Mouse (Mus musculus) cerebellum, postnatal 10 days (tissue): ENCODE results near the gene Cmbl.

Experiments
- DNase-seq, 2 experiments: peaks; one replicate each; pipeline ENCODE4 v3.0.0; 2021; ENCODE audit warnings: mixed read lengths in 2 of 2

Cmbl gene

GRCm38 (mm10) chr15:31583304-31584085 lies 18.3 kb downstream of the Cmbl start:
- DNase-seq = no peak

DNA sequence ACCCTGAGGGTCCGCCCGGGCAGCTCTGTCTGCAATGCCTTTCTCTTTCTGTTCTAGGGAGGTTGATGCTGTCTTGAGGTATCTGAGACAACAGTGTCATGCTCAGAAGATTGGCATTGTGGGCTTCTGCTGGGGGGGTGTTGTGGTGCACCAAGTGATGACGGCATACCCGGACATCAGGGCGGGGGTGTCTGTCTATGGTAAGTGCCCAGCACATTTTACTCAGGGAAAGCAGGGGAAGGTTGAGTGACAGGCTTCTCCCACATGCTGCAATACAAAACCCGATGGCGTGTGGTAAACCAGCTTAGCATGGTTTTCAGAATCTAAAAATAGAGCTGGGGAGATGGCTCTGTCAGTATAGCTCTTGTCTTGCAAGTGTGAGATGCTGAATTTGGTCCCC lies 20.0 kb downstream of the Cmbl start:
- DNase-seq = no peak

GRCm38 (mm10) chr15:31586088-31586487 lies 20.9 kb downstream of the Cmbl start:
- DNase-seq = no peak

DNA sequence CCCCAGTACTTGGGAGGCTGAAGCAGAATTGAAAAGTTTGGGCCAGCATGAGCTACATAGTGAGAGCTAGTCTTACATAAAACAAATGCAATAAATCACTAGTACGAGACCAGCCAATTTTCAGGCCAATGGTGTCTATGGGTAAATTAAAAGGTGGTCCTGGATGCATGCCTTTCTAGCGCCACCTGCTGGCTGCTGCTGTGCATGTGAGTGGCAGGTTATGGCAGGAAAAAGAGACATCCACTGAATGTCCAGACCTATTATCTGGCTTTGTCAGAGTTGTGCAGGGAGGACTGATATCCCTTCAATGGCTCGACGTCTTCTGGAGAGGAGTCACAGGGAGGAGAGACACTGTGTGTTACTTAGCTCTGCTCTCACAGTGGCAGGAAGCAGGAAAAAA lies 21.3 kb downstream of the Cmbl start:
- peak; percentile 95 to 96 for DNase-seq

DNA sequence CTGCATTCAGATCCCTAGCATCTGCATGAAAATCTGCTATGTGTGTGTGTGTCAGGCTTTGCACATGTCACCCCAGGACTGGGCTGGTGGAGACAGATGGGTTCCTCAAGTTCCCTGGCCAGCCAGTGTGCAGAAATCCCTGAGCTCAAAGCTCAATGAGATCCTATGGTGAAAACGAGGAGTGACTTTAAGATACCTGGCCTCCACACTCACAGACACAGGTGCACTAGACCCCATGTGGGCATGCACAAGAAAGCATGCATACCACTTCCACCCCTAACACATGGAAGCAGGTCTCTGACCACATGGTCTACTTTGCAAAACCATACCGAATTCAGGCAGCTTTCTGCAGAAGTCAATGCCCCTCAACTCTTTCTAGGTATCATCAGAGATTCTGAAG lies 22.6 kb downstream of the Cmbl start:
- DNase-seq = no peak

DNA sequence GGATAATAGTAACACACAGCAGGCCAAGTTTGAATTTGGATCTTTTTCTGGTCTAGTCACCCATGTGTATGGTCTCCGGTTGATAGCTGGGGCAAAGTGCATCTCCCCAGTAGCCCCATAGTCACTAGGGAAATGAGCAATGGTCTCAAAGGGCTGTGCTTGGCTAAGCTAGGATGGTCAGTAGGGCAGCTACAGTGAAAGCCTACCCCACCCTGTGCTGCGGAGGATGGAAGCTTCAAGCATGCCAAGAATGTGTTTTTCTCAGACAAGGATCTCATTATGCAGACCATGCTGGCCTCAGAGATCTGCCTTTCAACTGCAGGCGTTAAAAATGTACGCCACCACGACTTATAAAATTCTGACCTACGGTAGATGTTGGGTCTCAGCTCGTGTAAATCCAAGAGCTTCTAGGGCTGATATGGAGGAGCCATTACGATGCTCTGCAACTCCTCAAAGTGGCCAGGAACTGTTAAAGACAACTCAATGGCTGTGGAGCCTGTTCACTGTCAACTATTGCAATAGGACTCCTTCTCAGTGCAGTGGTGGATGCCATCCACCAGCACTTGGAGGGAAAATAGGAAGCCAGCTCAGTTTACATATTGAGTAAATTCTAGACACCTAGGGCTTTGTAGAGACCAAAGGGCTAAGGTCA lies 23.9 kb downstream of the Cmbl start:
- no peak for DNase-seq

- DNase-seq = no peak
Measured at GRCm38 (mm10) chr15:31590176-31590575, 25.0 kb downstream of the Cmbl start.

GRCm38 (mm10) chr15:31592531-31592930 lies 27.3 kb downstream of the Cmbl start:
- DNase-seq = no peak

- no peak for DNase-seq
Measured at GRCm38 (mm10) chr15:31594260-31594659, 29.1 kb downstream of the Cmbl start.

DNA sequence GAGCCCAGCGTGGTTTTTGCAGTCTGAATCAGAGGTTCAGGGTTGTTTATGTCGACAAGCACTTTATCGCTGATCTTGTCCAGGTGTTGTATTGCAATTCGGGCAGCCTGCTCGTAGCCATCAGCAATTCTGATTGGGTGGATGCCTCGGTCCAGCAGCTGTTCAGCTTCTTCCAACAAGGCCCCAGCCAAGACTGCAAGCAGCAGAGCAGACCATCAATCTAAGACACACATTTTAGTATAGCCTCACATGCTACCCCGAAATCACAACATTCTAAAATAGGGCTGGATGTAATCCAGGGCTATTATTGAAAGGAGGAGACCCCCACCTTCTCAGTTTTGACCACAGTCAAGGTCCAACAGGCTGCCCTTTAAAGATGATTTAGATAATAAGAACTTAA lies 30.5 kb downstream of the Cmbl start:
- no peak for DNase-seq

GRCm38 (mm10) chr15:31599834-31600233 lies 34.6 kb downstream of the Cmbl start:
- no peak for DNase-seq

GRCm38 (mm10) chr15:31601279-31601645 lies 36.1 kb downstream of the Cmbl start:
- no peak for DNase-seq

GRCm38 (mm10) chr15:31601646-31602374 lies 36.6 kb downstream of the Cmbl start, which contains the start of the genes Cct5 and Fam173b:
Gene Cct5, minus strand, starts transcription at chr15:31601804.
Gene Fam173b, plus strand, starts transcription at chr15:31601852.
- DNase-seq = peak; percentile 99

DNA sequence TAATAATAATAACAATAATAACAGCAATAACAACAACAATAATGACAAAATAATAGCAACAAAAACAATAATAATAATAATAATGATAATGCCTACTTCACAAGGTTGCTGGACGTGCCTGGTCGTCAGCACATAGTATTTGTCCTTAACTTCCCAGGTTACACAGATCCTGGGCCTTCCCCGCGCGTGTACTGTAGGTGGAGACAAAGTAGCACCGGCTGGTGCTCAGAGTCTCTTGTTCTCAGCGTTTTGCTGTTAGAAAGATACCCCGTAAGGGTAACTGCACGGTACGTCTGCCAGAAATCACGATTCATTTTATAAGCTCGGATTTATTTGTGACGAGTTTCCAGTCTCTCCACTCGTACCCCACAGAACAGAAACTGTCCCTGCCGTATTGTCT lies 37.2 kb downstream of the Cmbl start:
- peak; percentile 84 to 86 for DNase-seq

GRCm38 (mm10) chr15:31603113-31603512 lies 37.9 kb downstream of the Cmbl start:
- peak; percentile 42 to 46 for DNase-seq

GRCm38 (mm10) chr15:31606821-31607220 lies 41.6 kb downstream of the Cmbl start:
- peak in 1 of 2 experiments; percentile 47 for DNase-seq

- peak; percentile 74 to 80 for DNase-seq
Measured at GRCm38 (mm10) chr15:31611027-31611426, 45.8 kb downstream of the Cmbl start.

DNA sequence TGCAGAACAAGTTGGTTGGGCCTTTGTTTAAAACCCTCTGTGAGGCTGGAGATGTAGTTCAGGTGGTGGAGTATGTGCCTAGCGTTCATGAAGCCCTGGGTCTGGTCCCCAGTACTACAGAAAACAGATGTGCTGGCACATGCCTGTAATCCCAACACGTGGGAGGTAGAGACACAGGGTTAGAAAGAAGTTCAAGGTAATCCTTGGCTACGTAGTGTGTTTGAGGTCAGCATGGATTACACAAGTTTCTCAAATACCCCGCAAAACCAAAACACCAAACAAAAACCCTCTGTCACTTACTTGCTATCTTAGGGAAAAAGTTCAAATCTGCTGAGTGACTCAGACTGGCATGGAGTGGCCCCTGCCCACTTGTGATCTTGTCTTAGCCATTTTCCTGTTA lies 46.8 kb downstream of the Cmbl start:
- DNase-seq = no peak

- DNase-seq = no peak
Measured at GRCm38 (mm10) chr15:31613826-31614453, 48.8 kb downstream of the Cmbl start.

- no peak for DNase-seq
Measured at GRCm38 (mm10) chr15:31614666-31615065, 49.5 kb downstream of the Cmbl start.

GRCm38 (mm10) chr15:31617261-31617660 lies 52.1 kb downstream of the Cmbl start:
- DNase-seq = no peak

DNA sequence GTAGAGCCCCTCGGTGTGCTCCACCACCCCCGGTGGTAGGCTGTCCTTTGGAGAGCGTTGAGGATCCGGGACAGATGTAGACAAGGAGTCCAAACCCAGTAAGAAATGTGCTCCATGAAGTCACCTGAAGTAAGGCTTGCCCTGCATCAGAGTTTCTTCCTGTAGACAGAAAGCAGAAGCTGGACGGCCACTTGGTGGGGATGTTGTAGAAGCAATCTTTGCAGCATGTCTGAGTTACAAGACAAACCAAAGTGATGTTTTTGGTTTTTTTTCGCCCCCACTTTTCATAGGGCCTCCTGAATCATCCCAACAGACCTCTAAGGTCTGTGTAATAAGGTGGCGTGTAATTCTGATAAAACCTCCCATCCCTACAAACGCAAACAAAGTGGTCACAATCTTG lies 54.3 kb downstream of the Cmbl start:
- peak; percentile 50 for DNase-seq
